Mouse (Mus musculus) gastrocnemius, postnatal 4 days (tissue): ENCODE data around the gene Barx1. TPM values are rescaled to one million over a fixed set of nuclear protein-coding genes. Genes with fewer than 3 reads are reported as not detected.
A peak's percentile ranks its signal among the peaks of the same experiment; 100 is the strongest.

Experiments
- DNase-seq, 2 experiments: peaks; one replicate each; pipeline ENCODE4 v3.0.0; 2021 to 2022; ENCODE audit warnings: low spot score in 2 of 2, mixed read lengths in 2 of 2
- total RNA-seq, 2 experiments: library from RNA; stranded (reverse); gene quantifications; 2 replicates each; pipeline ENCODE4 v1.2.3; 2021

Gene Barx1
- total RNA-seq, 2 experiments from 2014 or later, result not detected

- no peak for DNase-seq
These were observed 3.3 kb upstream of the Barx1 start for GRCm38 (mm10) chr13:48659254-48660220.

GRCm38 (mm10) chr13:48660221-48660734 lies 2.5 kb upstream of the Barx1 start:
- no peak for DNase-seq

- no peak for DNase-seq
These were observed 2.1 kb upstream of the Barx1 start for GRCm38 (mm10) chr13:48660741-48661140.

GRCm38 (mm10) chr13:48661561-48661960 lies 1.2 kb upstream of the Barx1 start:
- no peak for DNase-seq

- DNase-seq, result no peak
These were observed 601 bp downstream of the Barx1 start for GRCm38 (mm10) chr13:48663211-48663987.

GRCm38 (mm10) chr13:48663988-48664339 lies 1.2 kb downstream of the Barx1 start:
- DNase-seq, result no peak

GRCm38 (mm10) chr13:48664916-48665655 lies 2.3 kb downstream of the Barx1 start:
- DNase-seq, result no peak

- peak in 1 of 2 experiments; percentile 18 for DNase-seq
These were observed 3.1 kb downstream of the Barx1 start for GRCm38 (mm10) chr13:48665656-48666597.

GRCm38 (mm10) chr13:48667461-48667860 lies 4.7 kb downstream of the Barx1 start:
- DNase-seq, result no peak

GRCm38 (mm10) chr13:48668091-48668975 lies 5.5 kb downstream of the Barx1 start:
- DNase-seq, result no peak

- peak in 1 of 2 experiments; percentile 19 for DNase-seq
These were observed 6.3 kb downstream of the Barx1 start for GRCm38 (mm10) chr13:48668976-48669534.

- DNase-seq, result no peak
These were observed 9.6 kb downstream of the Barx1 start for GRCm38 (mm10) chr13:48672312-48672840.

- no peak for DNase-seq
These were observed 11.8 kb downstream of the Barx1 start for GRCm38 (mm10) chr13:48674609-48675008.

GRCm38 (mm10) chr13:48679351-48679750 lies 16.6 kb downstream of the Barx1 start:
- DNase-seq, result no peak

GRCm38 (mm10) chr13:48686666-48687065 lies 23.9 kb downstream of the Barx1 start:
- no peak for DNase-seq

- no peak for DNase-seq
These were observed 29.2 kb downstream of the Barx1 start for GRCm38 (mm10) chr13:48691991-48692390.

- DNase-seq, result peak; percentile 40 to 64
These were observed 31.6 kb downstream of the Barx1 start for GRCm38 (mm10) chr13:48694090-48695064.
